Mouse (Mus musculus): ENCODE results near the gene Gnat1.

The Gnat1 gene

GRCm38 (mm10) chr9:107626844-107627277 lies 52.7 kb downstream of the Gnat1 start:
- peak; percentile 57 to 75 for DNase-seq (ENCODE audit: low spot score in 2 of 2)

- DNase-seq (ENCODE audit: low spot score in 2 of 2) = no peak
Measured at GRCm38 (mm10) chr9:107626158-107626843, 53.2 kb downstream of the Gnat1 start.

- DNase-seq (ENCODE audit: low spot score in 2 of 2) = no peak
Measured at GRCm38 (mm10) chr9:107625351-107626128, 54.0 kb downstream of the Gnat1 start.

GRCm38 (mm10) chr9:107624951-107625350 lies 54.6 kb downstream of the Gnat1 start:
- no peak for DNase-seq (ENCODE audit: low spot score in 2 of 2)

- peak in 1 of 2 experiments; percentile 48 for DNase-seq (ENCODE audit: low spot score in 2 of 2)
Measured at GRCm38 (mm10) chr9:107624539-107624938, 55.0 kb downstream of the Gnat1 start.
